Mouse (Mus musculus) CD4-positive, CD25-positive, alpha-beta regulatory T cell, adult 2 months (primary cell): ENCODE results near the gene Dleu7.

ENCODE experiments used
- DNase-seq: peaks from one replicate; pipeline ENCODE4 v3.0.0-alpha.2; 2012; ENCODE audit warnings: low read depth, low spot score

Gene Dleu7

GRCm38 (mm10) chr14:62288731-62289130, 4.1 kb downstream of the Dleu7 start:
- no peak for DNase-seq

- no peak for DNase-seq
Measured at GRCm38 (mm10) chr14:62282974-62283373, 9.9 kb downstream of the Dleu7 start.

- no peak for DNase-seq
Measured at GRCm38 (mm10) chr14:62273604-62274003, 19.2 kb downstream of the Dleu7 start.

DNA sequence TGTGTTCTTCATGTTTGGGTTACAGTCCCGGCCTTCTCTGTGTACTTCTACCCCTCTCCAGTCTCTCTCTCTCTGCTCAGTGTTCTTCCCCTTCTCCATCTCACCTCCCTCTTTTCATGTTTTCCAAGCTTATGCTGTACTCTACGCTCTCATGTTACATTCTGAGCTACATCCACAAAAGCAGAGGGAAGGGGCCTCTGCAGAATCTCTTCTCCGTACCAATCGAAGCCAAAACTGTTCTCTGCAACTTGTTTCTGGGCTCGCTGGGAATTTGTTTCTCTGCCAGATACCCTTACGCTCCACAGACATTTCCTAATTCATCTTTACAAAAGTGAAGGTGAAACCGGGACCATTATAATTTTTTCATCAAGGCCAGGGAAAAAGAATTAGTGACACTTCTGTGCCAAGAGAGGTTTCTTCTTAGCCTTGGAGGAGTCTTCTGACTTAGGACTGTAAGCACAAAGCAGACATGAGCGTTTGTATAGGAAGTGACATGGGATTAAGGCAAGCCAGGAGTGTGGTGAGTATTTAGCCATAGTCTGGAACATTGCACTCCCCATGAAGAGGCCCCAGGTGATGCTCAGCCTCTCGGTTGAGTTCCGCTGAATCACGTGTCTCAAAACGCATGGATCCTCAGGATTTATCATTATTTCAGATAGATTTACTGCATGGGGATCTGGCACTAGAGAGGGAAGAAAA, 22.0 kb downstream of the Dleu7 start:
- DNase-seq: no peak

DNA sequence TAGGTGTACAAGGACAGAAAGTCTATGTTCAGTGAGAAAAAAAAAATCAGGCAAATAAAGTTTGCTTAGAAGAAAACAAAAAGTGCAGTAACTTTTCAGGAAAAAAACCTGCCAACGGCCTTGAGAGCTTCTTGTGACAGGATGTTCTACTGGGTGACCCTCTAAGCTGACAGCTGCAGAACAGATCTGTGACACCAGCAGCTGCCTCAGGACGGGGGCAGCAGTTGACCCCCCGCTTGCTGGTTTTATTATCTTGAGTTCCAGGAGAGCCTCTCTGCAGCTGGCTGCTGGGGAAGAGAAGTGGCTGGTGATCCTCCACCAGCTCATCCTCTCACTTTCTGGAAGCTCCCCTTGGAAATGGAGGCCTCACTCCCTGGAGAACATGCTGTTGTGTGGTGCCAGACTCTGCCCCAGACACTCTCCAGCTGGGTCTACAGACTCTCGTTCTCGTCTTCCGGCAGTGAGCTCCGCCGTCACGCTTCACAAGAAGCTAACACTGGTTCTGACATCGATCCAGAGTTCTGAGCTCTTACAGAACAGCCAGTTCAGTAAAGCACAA, 33.8 kb downstream of the Dleu7 start:
- DNase-seq: no peak

- no peak for DNase-seq
Measured at GRCm38 (mm10) chr14:62258125-62258524, 34.7 kb downstream of the Dleu7 start.

- DNase-seq: no peak
Measured at GRCm38 (mm10) chr14:62256066-62256465, 36.8 kb downstream of the Dleu7 start.

DNA sequence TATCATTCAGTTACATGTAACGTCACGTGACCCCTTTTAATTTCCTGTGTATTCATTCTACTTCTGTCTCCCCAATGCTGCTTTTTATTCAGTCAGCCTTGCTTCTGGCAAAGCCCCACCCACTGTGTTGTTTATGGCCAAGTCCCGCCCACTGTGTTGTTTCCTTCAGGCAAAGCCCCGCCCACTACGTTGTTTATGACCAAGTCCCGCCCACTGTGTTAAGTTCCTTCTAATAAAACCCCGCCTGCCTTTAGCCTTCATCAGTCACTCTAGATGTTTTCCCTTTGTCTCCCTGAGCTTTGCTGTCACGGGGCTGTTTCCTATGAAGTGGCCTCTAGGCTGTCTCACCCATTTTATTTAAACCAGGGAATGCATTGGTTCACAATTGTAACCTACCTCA, 38.5 kb downstream of the Dleu7 start:
- peak; percentile 26 for DNase-seq

GRCm38 (mm10) chr14:62251999-62252398, 40.8 kb downstream of the Dleu7 start:
- peak; percentile 83 for DNase-seq

DNA sequence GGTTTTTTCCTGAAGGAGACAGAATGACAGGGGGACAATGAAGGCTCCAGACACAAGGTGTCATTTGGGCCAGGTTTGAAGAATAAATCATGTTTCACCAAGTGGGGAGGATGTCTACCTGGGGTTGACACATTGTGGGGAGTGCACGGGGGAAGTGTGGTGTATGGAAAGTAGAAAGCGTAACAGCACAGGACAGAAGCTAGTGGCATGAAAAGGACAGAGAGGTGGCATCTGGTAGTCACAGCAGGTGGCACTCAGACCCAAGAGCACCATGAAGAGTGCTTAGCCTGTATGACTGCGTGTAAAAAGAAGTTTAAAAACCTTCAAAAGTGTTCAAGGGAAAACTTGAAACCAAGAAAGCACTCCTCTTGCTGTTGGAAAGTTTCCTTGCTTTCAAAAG, 42.8 kb downstream of the Dleu7 start:
- DNase-seq: no peak

- no peak for DNase-seq
Measured at GRCm38 (mm10) chr14:62249251-62249650, 43.6 kb downstream of the Dleu7 start.

DNA sequence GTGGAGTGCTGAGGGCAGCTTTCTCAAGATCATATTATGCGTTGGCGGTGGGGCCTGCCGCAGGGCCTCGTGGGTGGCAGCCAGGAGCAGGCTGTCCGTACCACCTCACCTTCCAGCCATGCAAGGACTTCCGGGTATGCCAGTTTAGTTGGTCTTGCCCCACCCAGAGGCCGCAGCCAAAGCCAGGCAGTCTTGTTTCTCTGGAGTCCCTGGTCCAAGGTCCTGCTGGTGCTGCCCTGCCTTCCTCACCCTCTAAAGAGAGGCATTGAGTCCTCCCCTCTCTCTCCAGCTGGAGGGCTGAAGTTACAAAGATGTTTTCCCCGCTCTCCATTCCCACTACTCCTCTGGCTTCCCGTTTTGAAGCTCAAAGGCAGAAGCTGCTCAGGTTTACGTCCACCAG, 44.1 kb downstream of the Dleu7 start:
- DNase-seq: no peak

GRCm38 (mm10) chr14:62248345-62248744, 44.5 kb downstream of the Dleu7 start:
- DNase-seq: no peak

DNA sequence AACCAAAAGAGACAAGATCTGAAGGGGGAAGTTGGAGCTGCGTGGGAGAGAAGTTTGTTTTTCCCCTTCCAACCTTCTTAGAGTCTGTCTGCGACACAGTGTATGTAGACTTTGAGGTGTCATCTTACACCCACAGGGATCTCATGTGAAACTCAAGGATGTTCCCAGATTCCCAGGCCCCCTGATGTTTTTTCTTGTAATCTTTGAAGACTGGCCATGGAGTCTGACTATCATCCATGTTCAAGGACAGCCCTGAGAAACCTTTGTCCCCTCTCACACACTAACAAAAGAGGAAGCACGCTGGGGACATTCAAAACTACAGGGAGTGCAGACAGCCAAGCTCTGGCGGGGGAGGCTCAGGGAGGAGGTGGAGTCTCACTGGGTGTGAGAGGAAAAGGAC, 47.3 kb downstream of the Dleu7 start:
- DNase-seq: no peak

DNA sequence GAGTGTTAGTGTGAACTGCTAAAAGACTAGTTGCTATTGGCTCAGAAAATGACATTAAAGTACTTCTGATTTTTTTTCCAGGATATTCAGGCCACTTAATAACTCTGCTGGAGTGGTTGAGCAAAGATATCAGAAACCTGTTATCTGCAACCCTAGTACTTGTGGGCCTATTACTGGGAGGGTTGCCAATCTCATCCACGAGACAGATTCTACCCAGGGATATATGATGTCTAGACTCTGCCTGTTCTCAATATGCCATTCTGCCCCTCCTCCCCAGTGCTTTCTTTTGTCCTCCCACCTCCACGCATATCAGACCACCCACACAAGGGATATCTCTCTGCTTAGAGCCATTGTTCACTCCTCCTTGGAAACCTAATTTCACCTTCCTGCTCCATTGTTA, 49.3 kb downstream of the Dleu7 start:
- DNase-seq: no peak

DNA sequence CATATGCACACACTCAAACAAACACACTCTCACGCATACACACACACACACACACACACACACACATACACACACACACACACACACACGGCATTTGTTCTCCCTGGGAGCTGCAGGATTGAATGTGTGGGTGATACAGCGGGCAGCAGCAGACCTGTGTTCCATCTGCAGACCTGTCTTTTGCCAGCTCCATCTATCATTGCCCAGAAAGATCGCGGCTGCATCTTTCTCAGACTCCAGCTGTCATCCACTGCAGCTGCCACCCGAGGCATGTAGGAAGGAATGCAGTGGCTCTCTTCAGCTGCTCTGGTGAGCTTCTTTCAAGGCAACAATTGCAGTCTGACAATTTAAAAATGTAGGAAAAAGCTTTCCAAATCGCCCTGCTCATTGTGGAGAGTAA, 56.9 kb downstream of the Dleu7 start:
- no peak for DNase-seq

GRCm38 (mm10) chr14:62235214-62235613, 57.6 kb downstream of the Dleu7 start:
- DNase-seq: no peak

- no peak for DNase-seq
Measured at GRCm38 (mm10) chr14:62230968-62231367, 61.9 kb downstream of the Dleu7 start.

GRCm38 (mm10) chr14:62227101-62227500, 65.7 kb downstream of the Dleu7 start:
- DNase-seq: no peak

GRCm38 (mm10) chr14:62226576-62227047, 66.2 kb downstream of the Dleu7 start:
- peak; percentile 5 for DNase-seq
